Mouse (Mus musculus) adrenal gland, adult 8-10 months (tissue): Measurements from ENCODE around the gene Fbrsl1. TPM values are rescaled to one million over a fixed set of nuclear protein-coding genes. Genes with fewer than 3 reads are reported as not detected.
A peak's percentile ranks its signal among the peaks of the same experiment; 100 is the strongest.

ENCODE experiments used
- DNase-seq: peaks from one replicate; pipeline ENCODE4 v3.0.0; 2022
- total RNA-seq, 4 experiments: library from RNA; stranded (reverse); gene quantifications; 2 replicates each; pipeline ENCODE4 v1.2.4; 2022

Gene Fbrsl1
- total RNA-seq, 4 experiments from 2014 or later: 62.7 to 87.3 (median 75.5) TPM

GRCm38 (mm10) chr5:110413018-110413417 is 35.3 kb downstream of the Fbrsl1 start:
- DNase-seq: no peak

- no peak for DNase-seq
These were observed 37.9 kb downstream of the Fbrsl1 start for GRCm38 (mm10) chr5:110410386-110410785.

GRCm38 (mm10) chr5:110408967-110409366 is 39.3 kb downstream of the Fbrsl1 start:
- no peak for DNase-seq

GRCm38 (mm10) chr5:110406065-110406714 is 42.1 kb downstream of the Fbrsl1 start:
- no peak for DNase-seq

- peak; percentile 55 for DNase-seq
These were observed 44.4 kb downstream of the Fbrsl1 start for GRCm38 (mm10) chr5:110403931-110404330.

- DNase-seq: no peak
These were observed 45.7 kb downstream of the Fbrsl1 start for GRCm38 (mm10) chr5:110402557-110402956.

- DNase-seq: no peak
These were observed 47.2 kb downstream of the Fbrsl1 start for GRCm38 (mm10) chr5:110401101-110401500.

GRCm38 (mm10) chr5:110395006-110395661 is 53.2 kb downstream of the Fbrsl1 start:
- no peak for DNase-seq

GRCm38 (mm10) chr5:110392727-110393126 is 55.6 kb downstream of the Fbrsl1 start:
- DNase-seq: no peak

GRCm38 (mm10) chr5:110390631-110391030 is 57.7 kb downstream of the Fbrsl1 start:
- no peak for DNase-seq

- DNase-seq: no peak
These were observed 61.0 kb downstream of the Fbrsl1 start for GRCm38 (mm10) chr5:110387332-110387731.

- peak; percentile 48 for DNase-seq
These were observed 61.7 kb downstream of the Fbrsl1 start for GRCm38 (mm10) chr5:110386371-110387330.

- DNase-seq: no peak
These were observed 63.0 kb downstream of the Fbrsl1 start for GRCm38 (mm10) chr5:110385263-110385662.

- DNase-seq: no peak
These were observed 63.8 kb downstream of the Fbrsl1 start for GRCm38 (mm10) chr5:110384491-110384890.

- no peak for DNase-seq
These were observed 68.5 kb downstream of the Fbrsl1 start for GRCm38 (mm10) chr5:110379823-110380222.

- DNase-seq: no peak
These were observed 69.2 kb downstream of the Fbrsl1 start for GRCm38 (mm10) chr5:110379086-110379485.

- no peak for DNase-seq
These were observed 70.1 kb downstream of the Fbrsl1 start for GRCm38 (mm10) chr5:110378181-110378583.

- DNase-seq: no peak
These were observed 71.4 kb downstream of the Fbrsl1 start for GRCm38 (mm10) chr5:110376802-110377433.

GRCm38 (mm10) chr5:110363822-110364545 is 84.3 kb downstream of the Fbrsl1 start:
- DNase-seq: no peak

GRCm38 (mm10) chr5:110363179-110363821 is 85.0 kb downstream of the Fbrsl1 start:
- peak; percentile 58 for DNase-seq

GRCm38 (mm10) chr5:110362813-110363178 is 85.5 kb downstream of the Fbrsl1 start:
- no peak for DNase-seq
